Mouse (Mus musculus): ENCODE data around the gene Ccndbp1. TPM values are rescaled to one million over a fixed set of nuclear protein-coding genes. Genes with fewer than 3 reads are reported as not detected.

Ccndbp1 gene
- polyA plus RNA-seq, 1 experiment from 2014 or later = 51.6 TPM

GRCm38 (mm10) chr2:121045653-121046052, 37.5 kb downstream of the Ccndbp1 start:
- Histone ChIP-seq H3K27ac (ENCODE audit: low read depth, low read length) (no peak overlapping the region), H3K4me2 (no peak overlapping the region), H3K27me3 (ENCODE audit: control insufficient read depth, insufficient read depth, low read length) (no peaks in the 10 kb centered on the region), H3K4me1 (ENCODE audit: control insufficient read depth, insufficient read depth, low read length) (no peaks in the 10 kb centered on the region), H3K9me3 (ENCODE audit: control insufficient read depth, low read length) (no peaks in the 10 kb centered on the region), H3K36me3 (ENCODE audit: control insufficient read depth, insufficient read depth, low read length) (no peaks in the 10 kb centered on the region), H3K9ac (ENCODE audit: low read length) (no peak overlapping the region), H3K4me3 (ENCODE audit: low read depth, low read length) (no peak overlapping the region)
- ATAC-seq (ENCODE audit: low FRiP score) = no peak
- 79% methylated on average over 4 of the region's 4 CpGs for WGBS
- DNase-seq (ENCODE audit: low spot score, missing footprints) = no peak

- no peak overlapping the region for H3K9ac ChIP-seq (ENCODE audit: low read length)
- no peaks in the 10 kb centered on the region for H3K9me3 ChIP-seq (ENCODE audit: control insufficient read depth, low read length)
- no peak for DNase-seq (ENCODE audit: low spot score, missing footprints)
- WGBS = 87% methylated on average over 5 of the region's 5 CpGs
- ATAC-seq (ENCODE audit: low FRiP score) = no peak
- no peaks in the 10 kb centered on the region for H3K4me1 ChIP-seq (ENCODE audit: control insufficient read depth, insufficient read depth, low read length)
- no peak overlapping the region for H3K4me2 ChIP-seq
- H3K27ac ChIP-seq (ENCODE audit: low read depth, low read length) = no peak overlapping the region
- H3K4me3 ChIP-seq (ENCODE audit: low read depth, low read length) = no peak overlapping the region
- no peaks in the 10 kb centered on the region for H3K36me3 ChIP-seq (ENCODE audit: control insufficient read depth, insufficient read depth, low read length)
- H3K27me3 ChIP-seq (ENCODE audit: control insufficient read depth, insufficient read depth, low read length) = no peaks in the 10 kb centered on the region
These were observed 44.0 kb downstream of the Ccndbp1 start for GRCm38 (mm10) chr2:121052176-121052575.

GRCm38 (mm10) chr2:121054060-121054459, 45.9 kb downstream of the Ccndbp1 start:
- ATAC-seq (ENCODE audit: low FRiP score) (no peak), DNase-seq (ENCODE audit: low spot score, missing footprints) (no peak)
- H3K27me3 ChIP-seq (ENCODE audit: control insufficient read depth, insufficient read depth, low read length) = no peaks in the 10 kb centered on the region
- no peak overlapping the region for H3K27ac ChIP-seq (ENCODE audit: low read depth, low read length)
- no peaks in the 10 kb centered on the region for H3K4me1 ChIP-seq (ENCODE audit: control insufficient read depth, insufficient read depth, low read length)
- H3K4me2 ChIP-seq = no peak overlapping the region
- H3K36me3 ChIP-seq (ENCODE audit: control insufficient read depth, insufficient read depth, low read length) = no peaks in the 10 kb centered on the region
- WGBS = 86% methylated on average over 2 of the region's 2 CpGs
- no peak overlapping the region for H3K4me3 ChIP-seq (ENCODE audit: low read depth, low read length)
- H3K9me3 ChIP-seq (ENCODE audit: control insufficient read depth, low read length) = no peaks in the 10 kb centered on the region
- H3K9ac ChIP-seq (ENCODE audit: low read length) = no peak overlapping the region

GRCm38 (mm10) chr2:121055915-121056314, 47.7 kb downstream of the Ccndbp1 start:
- no peak overlapping the region for H3K27ac ChIP-seq (ENCODE audit: low read depth, low read length)
- DNase-seq (ENCODE audit: low spot score, missing footprints) = no peak
- no peak for ATAC-seq (ENCODE audit: low FRiP score)
- H3K4me3 ChIP-seq (ENCODE audit: low read depth, low read length) = no peak overlapping the region
- no peaks in the 10 kb centered on the region for H3K27me3 ChIP-seq (ENCODE audit: control insufficient read depth, insufficient read depth, low read length)
- no peaks in the 10 kb centered on the region for H3K36me3 ChIP-seq (ENCODE audit: control insufficient read depth, insufficient read depth, low read length)
- 86% methylated on average over 6 of the region's 6 CpGs for WGBS
- H3K9ac ChIP-seq (ENCODE audit: low read length) = no peak overlapping the region
- no peaks in the 10 kb centered on the region for H3K9me3 ChIP-seq (ENCODE audit: control insufficient read depth, low read length)
- no peak overlapping the region for H3K4me2 ChIP-seq
- no peaks in the 10 kb centered on the region for H3K4me1 ChIP-seq (ENCODE audit: control insufficient read depth, insufficient read depth, low read length)

GRCm38 (mm10) chr2:121057997-121058396, 49.8 kb downstream of the Ccndbp1 start:
- no peak overlapping the region for H3K4me2 ChIP-seq
- ATAC-seq (ENCODE audit: low FRiP score) (no peak), DNase-seq (ENCODE audit: low spot score, missing footprints) (no peak)
- no peaks in the 10 kb centered on the region for H3K4me1 ChIP-seq (ENCODE audit: control insufficient read depth, insufficient read depth, low read length)
- no peaks in the 10 kb centered on the region for H3K27me3 ChIP-seq (ENCODE audit: control insufficient read depth, insufficient read depth, low read length)
- WGBS = 78% methylated on average over 6 of the region's 6 CpGs
- H3K27ac ChIP-seq (ENCODE audit: low read depth, low read length) = no peak overlapping the region
- no peak overlapping the region for H3K9ac ChIP-seq (ENCODE audit: low read length)
- H3K36me3 ChIP-seq (ENCODE audit: control insufficient read depth, insufficient read depth, low read length) = no peaks in the 10 kb centered on the region
- no peaks in the 10 kb centered on the region for H3K9me3 ChIP-seq (ENCODE audit: control insufficient read depth, low read length)
- no peak overlapping the region for H3K4me3 ChIP-seq (ENCODE audit: low read depth, low read length)

- Histone ChIP-seq H3K27ac (ENCODE audit: low read depth, low read length) (no peak overlapping the region), H3K36me3 (ENCODE audit: control insufficient read depth, insufficient read depth, low read length) (no peaks in the 10 kb centered on the region), H3K4me1 (ENCODE audit: control insufficient read depth, insufficient read depth, low read length) (no peaks in the 10 kb centered on the region), H3K4me2 (no peak overlapping the region), H3K27me3 (ENCODE audit: control insufficient read depth, insufficient read depth, low read length) (no peaks in the 10 kb centered on the region), H3K9ac (ENCODE audit: low read length) (no peak overlapping the region), H3K9me3 (ENCODE audit: control insufficient read depth, low read length) (no peaks in the 10 kb centered on the region), H3K4me3 (ENCODE audit: low read depth, low read length) (no peak overlapping the region)
- DNase-seq (ENCODE audit: low spot score, missing footprints) = no peak
- WGBS = 86% methylated on average over 2 of the region's 2 CpGs
- no peak for ATAC-seq (ENCODE audit: low FRiP score)
These were observed 53.1 kb downstream of the Ccndbp1 start for GRCm38 (mm10) chr2:121061315-121061714.

Small RNA genes lying within 50 kb of the gene (microRNA-seq; reads per million reads assigned to microRNA genes)
- gene Gm44325 = not detected

Other genes starting within 250 kb of the Ccndbp1 start
- 7.2 and 7.6 TPM in 2 replicates for gene Cdan1, start 158.3 kb upstream of the Ccndbp1 start, polyA plus RNA-seq (2014; fragmentation: Nextera tagmentation; extraction: Ambion mirVana)
- 9.5 and 10.3 TPM in 2 replicates for gene Ttbk2, start 157.8 kb upstream of the Ccndbp1 start, polyA plus RNA-seq (2014; fragmentation: Nextera tagmentation; extraction: Ambion mirVana)
- 21.0 and 21.7 TPM in 2 replicates for gene Ubr1, start 37.7 kb upstream of the Ccndbp1 start, polyA plus RNA-seq (2014; fragmentation: Nextera tagmentation; extraction: Ambion mirVana)
- 6.2 and 7.0 TPM in 2 replicates for gene Tmem62, start 31.4 kb upstream of the Ccndbp1 start, polyA plus RNA-seq (2014; fragmentation: Nextera tagmentation; extraction: Ambion mirVana)
- gene Epb42, start 28.7 kb downstream of the Ccndbp1 start, polyA plus RNA-seq (2014; fragmentation: Nextera tagmentation; extraction: Ambion mirVana) = 5.5 and 7.0 TPM in 2 replicates
- not detected in 2 replicates for gene Tgm5, start 77.4 kb downstream of the Ccndbp1 start, polyA plus RNA-seq (2014; fragmentation: Nextera tagmentation; extraction: Ambion mirVana)
- gene Tgm7, start 101.4 kb downstream of the Ccndbp1 start, polyA plus RNA-seq (2014; fragmentation: Nextera tagmentation; extraction: Ambion mirVana) = not detected in 2 replicates
- 35.4 and 35.7 TPM in 2 replicates for gene Adal, start 132.0 kb downstream of the Ccndbp1 start, polyA plus RNA-seq (2014; fragmentation: Nextera tagmentation; extraction: Ambion mirVana)
- gene Lcmt2, start 132.2 kb downstream of the Ccndbp1 start, polyA plus RNA-seq (2014; fragmentation: Nextera tagmentation; extraction: Ambion mirVana) = 20.6 and 21.0 TPM in 2 replicates
- gene Tubgcp4, start 162.3 kb downstream of the Ccndbp1 start, polyA plus RNA-seq (2014; fragmentation: Nextera tagmentation; extraction: Ambion mirVana) = 67.8 and 69.3 TPM in 2 replicates
- gene Zscan29, start 162.7 kb downstream of the Ccndbp1 start, polyA plus RNA-seq (2014; fragmentation: Nextera tagmentation; extraction: Ambion mirVana) = 13.8 and 16.3 TPM in 2 replicates

Data from midbrain, embryonic 11.5 days (tissue).